9 mouse cellular contexts compared by ENCODE assay signal in the genomic region with DNA sequence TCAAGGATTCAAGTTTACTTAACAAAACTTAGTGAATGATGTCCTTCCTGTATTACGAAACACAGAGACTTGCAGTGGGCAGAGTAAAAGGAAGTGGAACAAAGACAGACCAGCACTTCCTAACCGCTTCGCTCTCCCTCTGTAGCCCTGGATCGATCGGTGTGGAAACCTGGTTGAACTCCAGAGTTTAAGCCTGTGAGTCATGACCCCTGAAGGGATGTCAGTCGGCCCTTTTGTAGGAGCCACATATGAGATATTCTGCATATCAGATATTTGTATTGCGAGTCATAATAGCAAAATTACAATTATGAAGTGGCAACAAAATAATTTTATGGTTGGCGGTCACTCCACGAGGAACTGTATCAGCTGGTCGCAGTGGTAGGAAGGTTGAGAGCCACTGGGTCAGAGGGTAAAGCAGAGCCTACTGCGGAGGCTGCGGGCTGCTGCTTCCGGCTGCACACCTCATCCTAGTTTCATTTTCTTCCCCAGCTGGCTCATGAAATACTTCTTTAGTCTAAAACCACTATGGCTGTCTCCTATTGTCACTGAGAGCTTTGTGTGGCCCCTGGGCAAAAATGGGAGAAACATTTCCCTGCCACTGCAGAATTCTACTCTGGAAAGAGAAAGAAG. TPM values are rescaled to one million over a fixed set of nuclear protein-coding genes. Genes with fewer than 3 reads are reported as not detected.
DNase-seq lines count a peak whose midpoint lies in the region; ATAC-seq and TF ChIP-seq lines count a peak whose summit lies in the region.
"Had no signal": no experiment of that assay in that cellular context is flagged by ENCODE, and none has a peak within 500 bp of the region (broad histone marks: within the 10 kb centered on the region; RNA-seq: fewer than 3 reads in every experiment).

No protein-coding gene starts in this region.

- H3K27ac ChIP-seq in liver, adult 2 months (replicated peaks; ENCODE audit: insufficient read depth, low read depth, low read length) = peak overlapping the region; percentile 77
- H3K27ac ChIP-seq in bone marrow macrophage, adult 2 months (ENCODE audit: insufficient read depth, low read depth, low read length) = peak overlapping the region; percentile 97
- H3K27ac ChIP-seq in limb, embryonic 14.5 days (replicated peaks; ENCODE audit: low read depth, low read length) = no peak overlapping the region
- peak overlapping the region; percentile 52; the same call in 1 of the 2 replicates for H3K27ac ChIP-seq in stomach, embryonic 15.5 days
- H3K27ac ChIP-seq in midbrain, embryonic 13.5 days = no peak overlapping the region
- H3K27ac ChIP-seq in forebrain, embryonic 15.5 days (replicated peaks) = no peak overlapping the region
- H3K27ac ChIP-seq: neural tube, embryonic 12.5 days had no signal

- peaks cover 20% of the 10 kb centered on the region for H3K4me1 ChIP-seq in liver, adult 2 months (ENCODE audit: control insufficient read depth, insufficient read depth, low read length)
- H3K4me1 ChIP-seq in bone marrow macrophage, adult 2 months (ENCODE audit: control insufficient read depth, insufficient read depth, low read length) = peaks cover 49% of the 10 kb centered on the region
- peaks cover 14% of the 10 kb centered on the region for H3K4me1 ChIP-seq in limb, embryonic 14.5 days (ENCODE audit: control insufficient read depth, insufficient read depth, low read length)
- H3K4me1 ChIP-seq in stomach, embryonic 15.5 days = peaks cover 27% of the 10 kb centered on the region
- peaks cover 15% of the 10 kb centered on the region for H3K4me1 ChIP-seq in midbrain, embryonic 13.5 days (replicated peaks)
- H3K4me1 ChIP-seq in forebrain, embryonic 15.5 days = no peaks in the 10 kb centered on the region; the same call in 1 of the 2 replicates

- ATAC-seq in limb, embryonic 14.5 days (ENCODE audit: low FRiP score, low read depth) = no peak
- no peak for ATAC-seq in stomach, embryonic 15.5 days (ENCODE audit: insufficient read depth, low FRiP score, low read depth)
- no peak for ATAC-seq in midbrain, embryonic 13.5 days
- ATAC-seq in forebrain, embryonic 15.5 days (replicated peaks) = no peak

- TF ChIP-seq POLR2A in liver, adult 2 months (IDR thresholded peaks at IDR 0.05; ENCODE audit: extremely low read depth, insufficient read depth, low read length) = no peak
- no peak for TF ChIP-seq POLR2A in bone marrow macrophage, adult 2 months (IDR thresholded peaks at IDR 0.05; ENCODE audit: borderline replicate concordance, low read depth, low read length)
- TF ChIP-seq POLR2A in limb, embryonic 14.5 days (IDR thresholded peaks at IDR 0.05; ENCODE audit: borderline replicate concordance, extremely low read depth, insufficient read depth, insufficient read length) = no peak

- H3K9ac ChIP-seq in liver, adult 2 months (ENCODE audit: low read depth, low read length) = peak overlapping the region; percentile 29
- no peak overlapping the region for H3K9ac ChIP-seq in limb, embryonic 14.5 days (ENCODE audit: low read depth, low read length, severe bottlenecking)
- no peak overlapping the region for H3K9ac ChIP-seq in stomach, embryonic 15.5 days
- no peak overlapping the region for H3K9ac ChIP-seq in midbrain, embryonic 13.5 days (replicated peaks)
- no peak overlapping the region for H3K9ac ChIP-seq in forebrain, embryonic 15.5 days (replicated peaks)
- H3K9ac ChIP-seq: neural tube, embryonic 12.5 days had no signal

- no peaks in the 10 kb centered on the region for H3K27me3 ChIP-seq in liver, adult 2 months (ENCODE audit: control insufficient read depth, insufficient read depth, low read length)
- no peaks in the 10 kb centered on the region for H3K27me3 ChIP-seq in limb, embryonic 14.5 days (ENCODE audit: control insufficient read depth, insufficient read depth, low read length)
- H3K27me3 ChIP-seq in stomach, embryonic 15.5 days (replicated peaks) = no peaks in the 10 kb centered on the region
- no peaks in the 10 kb centered on the region for H3K27me3 ChIP-seq in midbrain, embryonic 13.5 days
- H3K27me3 ChIP-seq in forebrain, embryonic 15.5 days = no peaks in the 10 kb centered on the region
- H3K27me3 ChIP-seq: neural tube, embryonic 12.5 days had no signal

- no peaks in the 10 kb centered on the region for H3K9me3 ChIP-seq in limb, embryonic 14.5 days (ENCODE audit: control insufficient read depth, low read length)
- no peaks in the 10 kb centered on the region for H3K9me3 ChIP-seq in stomach, embryonic 15.5 days
- no peaks in the 10 kb centered on the region for H3K9me3 ChIP-seq in midbrain, embryonic 13.5 days
- no peaks in the 10 kb centered on the region for H3K9me3 ChIP-seq in forebrain, embryonic 15.5 days
- H3K9me3 ChIP-seq: neural tube, embryonic 12.5 days had no signal

- no peak for TF ChIP-seq CTCF in liver, adult 2 months (IDR thresholded peaks at IDR 0.05; ENCODE audit: low read depth, low read length)
- no peak for TF ChIP-seq CTCF in bone marrow macrophage, adult 2 months (IDR thresholded peaks at IDR 0.05; ENCODE audit: low read depth, low read length)

- WGBS in liver, adult 2 months = under 1% methylated on average over 13 of the region's 13 CpGs
- WGBS in limb, embryonic 14.5 days = 86% methylated on average over 13 of the region's 13 CpGs
- WGBS in stomach, embryonic 15.5 days = 73% methylated on average over 13 of the region's 13 CpGs
- 88% methylated on average over 13 of the region's 13 CpGs for WGBS in midbrain, embryonic 13.5 days
- 93% methylated on average over 13 of the region's 13 CpGs for WGBS in forebrain, embryonic 15.5 days

- peak; percentile 91 for DNase-seq in liver, adult 2 months (ENCODE audit: extremely low read depth, low read depth, low spot score)
- DNase-seq in liver = no peak
- DNase-seq in limb, embryonic 14.5 days (ENCODE audit: low spot score) = no peak
- no peak for DNase-seq in embryo, embryonic 11 days

- H3K79me2 ChIP-seq in liver, adult 2 months (ENCODE audit: control insufficient read depth, insufficient read depth, low read length) = peaks cover 3% of the 10 kb centered on the region; the same call in 1 of the 2 replicates

- 0 out of 2 replicates have a peak overlapping the region, but pooled peaks have one; percentile 7 for H3K4me2 ChIP-seq in limb, embryonic 14.5 days (replicated peaks; ENCODE audit: low read depth, low read length, severe bottlenecking)
- H3K4me2 ChIP-seq in stomach, embryonic 15.5 days = peak overlapping the region; percentile 22; the same call in 1 of the 2 replicates
- H3K4me2 ChIP-seq in midbrain, embryonic 13.5 days (replicated peaks) = no peak overlapping the region
- no peak overlapping the region for H3K4me2 ChIP-seq in forebrain, embryonic 15.5 days (replicated peaks)
- H3K4me2 ChIP-seq: neural tube, embryonic 12.5 days had no signal

- H3K36me3 ChIP-seq in liver, adult 2 months (ENCODE audit: control insufficient read depth, insufficient read depth, low read length) = no peaks in the 10 kb centered on the region; the same call in 1 of the 2 replicates
- H3K36me3 ChIP-seq in limb, embryonic 14.5 days (ENCODE audit: control insufficient read depth, insufficient read depth, low read length) = peaks cover 12% of the 10 kb centered on the region
- H3K36me3 ChIP-seq in stomach, embryonic 15.5 days = peaks cover 4% of the 10 kb centered on the region; the same call in 1 of the 2 replicates
- peaks cover 11% of the 10 kb centered on the region for H3K36me3 ChIP-seq in midbrain, embryonic 13.5 days
- H3K36me3 ChIP-seq in forebrain, embryonic 15.5 days = peaks cover 6% of the 10 kb centered on the region; the same call in 1 of the 2 replicates

- H3K4me3 ChIP-seq in liver, adult 2 months (ENCODE audit: insufficient read depth, low read depth, low read length) = peak overlapping the region; percentile 45
- peak overlapping the region; percentile 67 for H3K4me3 ChIP-seq in bone marrow macrophage, adult 2 months (ENCODE audit: insufficient read depth, low read length)
- H3K4me3 ChIP-seq in limb, embryonic 14.5 days (replicated peaks; ENCODE audit: low read length) = no peak overlapping the region
- H3K4me3 ChIP-seq in stomach, embryonic 15.5 days (replicated peaks) = no peak overlapping the region
- no peak overlapping the region for H3K4me3 ChIP-seq in midbrain, embryonic 13.5 days (replicated peaks)
- no peak overlapping the region for H3K4me3 ChIP-seq in forebrain, embryonic 15.5 days
- H3K4me3 ChIP-seq: neural tube, embryonic 12.5 days had no signal

RNA-seq across cellular contexts. Expression of a gene that starts 15.7 kb away (rescaled TPM):
- 0.28 and 0.54 TPM in 2 replicates for total RNA-seq in liver, adult 2 months (2014; rRNA removed)
- polyA plus RNA-seq in liver, adult 2 months (2012; rRNA removed) = 3.4 and 3.8 TPM in 2 replicates
- polyA plus RNA-seq in bone marrow macrophage, adult 2 months (2012; ENCODE audit: insufficient read depth, insufficient read length, missing spikeins) = 18.1 and 22.3 TPM in 2 replicates
- 16.0 and 22.3 TPM in 2 replicates for polyA plus RNA-seq in limb, embryonic 14.5 days (2012; rRNA removed)
- polyA plus RNA-seq in limb, embryonic 14.5 days (2014; fragmentation: Nextera tagmentation; extraction: Ambion mirVana) = 17.1 and 18.7 TPM in 2 replicates
- polyA plus RNA-seq in stomach, embryonic 15.5 days (2015; fragmentation: Nextera tagmentation; extraction: Ambion mirVana) = 12.7 and 13.5 TPM in 2 replicates
- 18.5 and 19.6 TPM in 2 replicates for polyA plus RNA-seq in midbrain, embryonic 13.5 days (2015; fragmentation: Nextera tagmentation; extraction: Ambion mirVana)
- polyA plus RNA-seq in forebrain, embryonic 15.5 days (2015; fragmentation: Nextera tagmentation; extraction: Ambion mirVana) = 14.9 and 16.1 TPM in 2 replicates

RNA-seq across cellular contexts. Expression of a gene that starts 23.2 kb away (rescaled TPM):
- 113 and 126 TPM in 2 replicates for total RNA-seq in liver, adult 2 months (2014; rRNA removed)
- polyA plus RNA-seq in liver, adult 2 months (2012; rRNA removed) = 170 and 175 TPM in 2 replicates
- polyA plus RNA-seq in bone marrow macrophage, adult 2 months (2012; ENCODE audit: insufficient read depth, insufficient read length, missing spikeins) = 17.5 and 18.1 TPM in 2 replicates
- 13.9 and 15.4 TPM in 2 replicates for polyA plus RNA-seq in limb, embryonic 14.5 days (2012; rRNA removed)
- 22.6 and 24.2 TPM in 2 replicates for polyA plus RNA-seq in limb, embryonic 14.5 days (2014; fragmentation: Nextera tagmentation; extraction: Ambion mirVana)
- 63.6 and 85.7 TPM in 2 replicates for polyA plus RNA-seq in stomach, embryonic 15.5 days (2015; fragmentation: Nextera tagmentation; extraction: Ambion mirVana)
- 18.2 and 18.3 TPM in 2 replicates for polyA plus RNA-seq in midbrain, embryonic 13.5 days (2015; fragmentation: Nextera tagmentation; extraction: Ambion mirVana)
- polyA plus RNA-seq in forebrain, embryonic 15.5 days (2015; fragmentation: Nextera tagmentation; extraction: Ambion mirVana) = 20.7 and 21.5 TPM in 2 replicates

RNA-seq across cellular contexts. Expression of a gene that starts 39.1 kb away (rescaled TPM):
- 0.34 and 0.46 TPM in 2 replicates for total RNA-seq in liver, adult 2 months (2014; rRNA removed)
- 0.60 and 0.64 TPM in 2 replicates for polyA plus RNA-seq in liver, adult 2 months (2012; rRNA removed)
- polyA plus RNA-seq in bone marrow macrophage, adult 2 months (2012; ENCODE audit: insufficient read depth, insufficient read length, missing spikeins) = not detected in 2 replicates
- polyA plus RNA-seq in limb, embryonic 14.5 days (2012; rRNA removed) = 0.47 and 1.2 TPM in 2 replicates
- 3.3 and 3.7 TPM in 2 replicates for polyA plus RNA-seq in limb, embryonic 14.5 days (2014; fragmentation: Nextera tagmentation; extraction: Ambion mirVana)
- 55.2 and 65.6 TPM in 2 replicates for polyA plus RNA-seq in stomach, embryonic 15.5 days (2015; fragmentation: Nextera tagmentation; extraction: Ambion mirVana)
- polyA plus RNA-seq in midbrain, embryonic 13.5 days (2015; fragmentation: Nextera tagmentation; extraction: Ambion mirVana) = 0.10 TPM in 1 of 2 replicates, not detected in the other
- 0.17 TPM in 1 of 2 replicates, not detected in the other for polyA plus RNA-seq in forebrain, embryonic 15.5 days (2015; fragmentation: Nextera tagmentation; extraction: Ambion mirVana)

RNA-seq across cellular contexts. Expression of a gene that starts 46.2 kb away (rescaled TPM):
- total RNA-seq in liver, adult 2 months (2014; rRNA removed) = under 0.01 and 0.09 TPM in 2 replicates
- 0.04 and 0.05 TPM in 2 replicates for polyA plus RNA-seq in liver, adult 2 months (2012; rRNA removed)
- polyA plus RNA-seq in bone marrow macrophage, adult 2 months (2012; ENCODE audit: insufficient read depth, insufficient read length, missing spikeins) = 0.31 and 0.37 TPM in 2 replicates
- 4.8 and 5.6 TPM in 2 replicates for polyA plus RNA-seq in limb, embryonic 14.5 days (2012; rRNA removed)
- 3.9 and 4.5 TPM in 2 replicates for polyA plus RNA-seq in limb, embryonic 14.5 days (2014; fragmentation: Nextera tagmentation; extraction: Ambion mirVana)
- polyA plus RNA-seq in stomach, embryonic 15.5 days (2015; fragmentation: Nextera tagmentation; extraction: Ambion mirVana) = 1.4 and 3.7 TPM in 2 replicates
- 0.07 and 0.13 TPM in 2 replicates for polyA plus RNA-seq in midbrain, embryonic 13.5 days (2015; fragmentation: Nextera tagmentation; extraction: Ambion mirVana)
- polyA plus RNA-seq in forebrain, embryonic 15.5 days (2015; fragmentation: Nextera tagmentation; extraction: Ambion mirVana) = 0.10 and 0.43 TPM in 2 replicates

RNA-seq across cellular contexts. Expression of a gene that starts 50.7 kb away (rescaled TPM):
- total RNA-seq in liver, adult 2 months (2014; rRNA removed) = 44.1 and 52.2 TPM in 2 replicates
- polyA plus RNA-seq in liver, adult 2 months (2012; rRNA removed) = 36.6 and 50.5 TPM in 2 replicates
- 26.3 and 30.0 TPM in 2 replicates for polyA plus RNA-seq in bone marrow macrophage, adult 2 months (2012; ENCODE audit: insufficient read depth, insufficient read length, missing spikeins)
- polyA plus RNA-seq in limb, embryonic 14.5 days (2012; rRNA removed) = 71.4 and 74.5 TPM in 2 replicates
- 79.6 and 83.6 TPM in 2 replicates for polyA plus RNA-seq in limb, embryonic 14.5 days (2014; fragmentation: Nextera tagmentation; extraction: Ambion mirVana)
- 67.2 and 76.5 TPM in 2 replicates for polyA plus RNA-seq in stomach, embryonic 15.5 days (2015; fragmentation: Nextera tagmentation; extraction: Ambion mirVana)
- polyA plus RNA-seq in midbrain, embryonic 13.5 days (2015; fragmentation: Nextera tagmentation; extraction: Ambion mirVana) = 103 and 104 TPM in 2 replicates
- polyA plus RNA-seq in forebrain, embryonic 15.5 days (2015; fragmentation: Nextera tagmentation; extraction: Ambion mirVana) = 106 and 109 TPM in 2 replicates

Comparison
In these comparisons a context has a peak if more than half of its experiments do, and no peak if none do; other contexts are left out.
1. H3K27ac ChIP-seq: peak in liver, adult 2 months (single experiment), bone marrow macrophage, adult 2 months (single experiment) and stomach, embryonic 15.5 days (single experiment); none in limb, embryonic 14.5 days (single experiment), midbrain, embryonic 13.5 days (single experiment) and forebrain, embryonic 15.5 days (single experiment).
2. H3K4me3 ChIP-seq: peak in liver, adult 2 months (single experiment) and bone marrow macrophage, adult 2 months (single experiment); none in limb, embryonic 14.5 days (single experiment), stomach, embryonic 15.5 days (single experiment), midbrain, embryonic 13.5 days (single experiment) and forebrain, embryonic 15.5 days (single experiment).
3. H3K4me2 ChIP-seq: peak in limb, embryonic 14.5 days (single experiment) and stomach, embryonic 15.5 days (single experiment); none in midbrain, embryonic 13.5 days (single experiment) and forebrain, embryonic 15.5 days (single experiment).
4. RNA of a gene that starts 39.1 kb away (polyA plus RNA-seq): 55.2 to 65.6 TPM in stomach, embryonic 15.5 days; 0.47 to 3.7 TPM in limb, embryonic 14.5 days, 0.60 to 0.64 TPM in liver, adult 2 months, 0.17 TPM in forebrain, embryonic 15.5 days, 0.10 TPM in midbrain, embryonic 13.5 days and not detected in bone marrow macrophage, adult 2 months; every median in the first group is over 10 times any median in the second.